ENCODE assay signal across 8 mouse cellular contexts in genomic region chr5:43235186-43235785, GRCm38 (mm10). TPM values are rescaled to one million over a fixed set of nuclear protein-coding genes. Genes with fewer than 3 reads are reported as not detected.
A peak's percentile ranks its signal among the peaks of the same experiment; 100 is the strongest.
DNase-seq lines count a peak whose midpoint lies in the region; ATAC-seq and TF ChIP-seq lines count a peak whose summit lies in the region.

No protein-coding gene starts in this region.

- H3K27ac ChIP-seq in CH12.LX (ENCODE audit: insufficient read depth, low read depth) = no peak overlapping the region
- peak overlapping the region; percentile 98 for H3K27ac ChIP-seq in heart, adult 2 months
- H3K27ac ChIP-seq in kidney, embryonic 14.5 days (ENCODE audit: low read depth, low read length) = no peak overlapping the region
- H3K27ac ChIP-seq in liver, embryonic 14.5 days = no peak overlapping the region

- peaks cover 0 to 12% of the 10 kb centered on the region in 2 experiments; a peak in 2 of 4 replicates for H3K4me1 ChIP-seq in CH12.LX (ENCODE audit: control insufficient read depth in 1 of 2, insufficient read depth in 2 of 2)
- peaks cover 1% of the 10 kb centered on the region for H3K4me1 ChIP-seq in heart, adult 2 months (ENCODE audit: control insufficient read depth, insufficient read depth, low read length)
- H3K4me1 ChIP-seq in kidney, embryonic 14.5 days (ENCODE audit: control insufficient read depth, insufficient read depth, low read length) = no peaks in the 10 kb centered on the region
- peaks cover 0 to 4% of the 10 kb centered on the region in 2 experiments; a peak in 1 of 4 replicates for H3K4me1 ChIP-seq in liver, embryonic 14.5 days (replicated peaks; ENCODE audit: control insufficient read depth in 2 of 2, insufficient read depth in 2 of 2, low read length in 1 of 2)

- peaks cover 4% of the 10 kb centered on the region for H3K27me3 ChIP-seq in CH12.LX (replicated peaks)
- H3K27me3 ChIP-seq in heart, adult 2 months (ENCODE audit: control insufficient read depth, insufficient read depth, low read length) = no peaks in the 10 kb centered on the region
- peaks cover 17% of the 10 kb centered on the region for H3K27me3 ChIP-seq in kidney, embryonic 14.5 days (ENCODE audit: control insufficient read depth, insufficient read depth, low read length)
- H3K27me3 ChIP-seq in liver, embryonic 14.5 days (ENCODE audit: control insufficient read depth, insufficient read depth, low read length) = peaks cover 38% of the 10 kb centered on the region
- H3K27me3 ChIP-seq in myocyte (ENCODE audit: control insufficient read depth, insufficient read depth, insufficient read length) = no peaks in the 10 kb centered on the region

- no peak for TF ChIP-seq CTCF in CH12.LX (conservative IDR thresholded peaks at IDR 0.05 in 1 of 2, IDR thresholded peaks at IDR 0.05 in 1 of 2; ENCODE audit: low read depth in 2 of 2, low read length in 2 of 2)
- TF ChIP-seq CTCF in heart, adult 2 months (IDR thresholded peaks at IDR 0.05) = no peak
- TF ChIP-seq CTCF in liver, embryonic 14.5 days (IDR thresholded peaks at IDR 0.05; ENCODE audit: low read depth) = no peak

- TF ChIP-seq EP300 in CH12.LX (IDR thresholded peaks at IDR 0.05; ENCODE audit: low read length) = no peak
- no peak for TF ChIP-seq EP300 in heart, adult 2 months (IDR thresholded peaks at IDR 0.05; ENCODE audit: insufficient read depth, low read depth, low read length)
- TF ChIP-seq EP300 in liver, embryonic 14.5 days (IDR thresholded peaks at IDR 0.05; ENCODE audit: low read depth) = no peak

- no peak for TF ChIP-seq RAD21 in CH12.LX (IDR thresholded peaks at IDR 0.05; ENCODE audit: low read depth, low read length)

- dilution Hi-C loops in CH12.LX (cut with MboI; ENCODE audit: extremely low pct_ligation_motif_present, extremely low pct_unique_long_range_greater_than_20kb, low sequenced_read_pairs) = no loop called here

- no peak for TF ChIP-seq POLR2A in CH12.LX (IDR thresholded peaks at IDR 0.05; ENCODE audit: low read depth, low read length)
- TF ChIP-seq POLR2A in heart, adult 2 months (IDR thresholded peaks at IDR 0.05; ENCODE audit: insufficient read depth, low read depth, low read length) = no peak
- TF ChIP-seq POLR2A in myocyte (IDR thresholded peaks at IDR 0.05; ENCODE audit: insufficient read length, low read depth) = no peak

- H3K4me2 ChIP-seq in CH12.LX (ENCODE audit: insufficient read depth, low read depth, poor library complexity, severe bottlenecking) = peak overlapping the region; percentile 65
- H3K4me2 ChIP-seq in kidney, embryonic 14.5 days (replicated peaks; ENCODE audit: low read depth, low read length) = peak overlapping the region; percentile 99
- peak overlapping the region; percentile 83 for H3K4me2 ChIP-seq in liver, embryonic 14.5 days (ENCODE audit: low read depth)
- peak overlapping the region; percentile 66 for H3K4me2 ChIP-seq in myocyte (ENCODE audit: low read depth)

- WGBS in heart, adult 2 months = 1% methylated on average over 27 of the region's 27 CpGs
- WGBS in kidney, embryonic 14.5 days = 2% methylated on average over 24 of the region's 27 CpGs
- 2% methylated on average over 27 of the region's 27 CpGs for WGBS in liver, embryonic 14.5 days (ENCODE audit: insufficient replicate concordance)

- peak overlapping the region; percentile 84 for H3K9ac ChIP-seq in CH12.LX (ENCODE audit: insufficient read depth, low read depth)
- peak overlapping the region; percentile 100 for H3K9ac ChIP-seq in heart, adult 2 months (ENCODE audit: low read depth, low read length)
- H3K9ac ChIP-seq in kidney, embryonic 14.5 days (ENCODE audit: low read depth, low read length) = peak overlapping the region; percentile 80
- peak overlapping the region; percentile 69 for H3K9ac ChIP-seq in liver, embryonic 14.5 days (replicated peaks)

- peak overlapping the region; percentile 98 for H3ac ChIP-seq in myocyte (ENCODE audit: control insufficient read depth, insufficient read length)

- in situ Hi-C loops in CH12.LX (cut with MboI; ENCODE audit: low pct_ligation_motif_present, low pct_unique_long_range_greater_than_20kb, low sequenced_read_pairs) = loop anchor here (25.0 kb wide), 1 partner anchor 127 kb away; no protein-coding TSS in a partner anchor

- H3K9me3 ChIP-seq in CH12.LX (replicated peaks; ENCODE audit: low read length) = no peaks in the 10 kb centered on the region
- no peaks in the 10 kb centered on the region for H3K9me3 ChIP-seq in kidney, embryonic 14.5 days (ENCODE audit: control insufficient read depth, low read length)
- H3K9me3 ChIP-seq in liver, embryonic 14.5 days (ENCODE audit: control insufficient read depth, low read length) = no peaks in the 10 kb centered on the region

- peaks cover 0 to 4% of the 10 kb centered on the region in 2 experiments for H3K36me3 ChIP-seq in CH12.LX (replicated peaks in 1 of 2; ENCODE audit: control insufficient read depth in 1 of 2, insufficient read depth in 1 of 2, low read length in 1 of 2)
- H3K36me3 ChIP-seq in heart, adult 2 months (ENCODE audit: control insufficient read depth, insufficient read depth, low read length) = peaks cover 12% of the 10 kb centered on the region
- H3K36me3 ChIP-seq in kidney, embryonic 14.5 days (ENCODE audit: control insufficient read depth, insufficient read depth, low read length) = no peaks in the 10 kb centered on the region
- no peaks in the 10 kb centered on the region for H3K36me3 ChIP-seq in liver, embryonic 14.5 days (replicated peaks; ENCODE audit: control insufficient read depth, insufficient read depth, low read depth)
- no peaks in the 10 kb centered on the region for H3K36me3 ChIP-seq in myocyte (ENCODE audit: control insufficient read depth, insufficient read depth)

- peak; percentile 68 for DNase-seq in 3134 (ENCODE audit: extremely low read depth, insufficient read length, low spot score)
- DNase-seq in CH12.LX (ENCODE audit: extremely low read depth) = peak; percentile 28
- DNase-seq in cerebellum, adult 9-11 months = peak; percentile 71
- peak; percentile 62 to 72 for DNase-seq in heart, adult 2 months
- DNase-seq in liver, embryonic 14.5 days (ENCODE audit: low read depth in 3 of 3, low spot score in 3 of 3) = no peak
- no peak for DNase-seq in ovary, adult 18-20 months (ENCODE audit: low spot score)

- intact Hi-C loops in heart, adult 2 months (cut with DNase I) = loop anchor here (10.0 kb wide), 6 partner anchors 140 to 820 kb away; partner anchors contain the start of gene Cc2d2a

- peak overlapping the region; percentile 68 to 93 (median 80) for H3K4me3 ChIP-seq in CH12.LX (replicated peaks in 1 of 3; ENCODE audit: low read depth in 2 of 3, low read length in 2 of 3, poor library complexity in 1 of 3)
- H3K4me3 ChIP-seq in heart, adult 2 months = peak overlapping the region; percentile 87
- H3K4me3 ChIP-seq in kidney, embryonic 14.5 days (ENCODE audit: low read length) = peak overlapping the region; percentile 78
- H3K4me3 ChIP-seq in liver, embryonic 14.5 days (ENCODE audit: insufficient read depth in 1 of 2, low read depth in 2 of 2, low read length in 2 of 2) = peak overlapping the region; percentile 58 to 76
- H3K4me3 ChIP-seq in myocyte = peak overlapping the region; percentile 43

- no peak for ATAC-seq in kidney, embryonic 14.5 days (ENCODE audit: low FRiP score, low TSS enrichment)
- no peak for ATAC-seq in liver, embryonic 14.5 days (ENCODE audit: insufficient read depth)

- H3K79me2 ChIP-seq in CH12.LX (replicated peaks; ENCODE audit: control insufficient read depth, extremely low read depth, insufficient read depth, poor library complexity, severe bottlenecking) (no peaks in the 10 kb centered on the region), myocyte (ENCODE audit: control insufficient read depth, insufficient read depth) (peaks cover 20% of the 10 kb centered on the region)
- H3K79me2 ChIP-seq in heart, adult 2 months (replicated peaks; ENCODE audit: control insufficient read depth, insufficient read depth, low read length) = no peaks in the 10 kb centered on the region; the same call in 1 of the 2 replicates

TF ChIP-seq in CH12.LX, 34 proteins besides CTCF, POLR2A, EP300 and RAD21:
- TF ChIP-seq PAX5 (IDR thresholded peaks at IDR 0.05; ENCODE audit: low read length) (no peak), KAT2A (IDR thresholded peaks at IDR 0.05; ENCODE audit: insufficient replicate concordance, low read length) (no peak), UBTF (IDR thresholded peaks at IDR 0.05; ENCODE audit: low read depth, low read length) (peak; percentile 81), TBP (conservative IDR thresholded peaks at IDR 0.05; ENCODE audit: low read depth, low read length) (peak; percentile 55; the same call in 1 of the 2 replicates), SIN3A (IDR thresholded peaks at IDR 0.05; ENCODE audit: low read length) (peak; percentile 10; the same call in 1 of the 2 replicates)

TF ChIP-seq in myocyte, 11 proteins besides CTCF, POLR2A, EP300 and RAD21:
- TF ChIP-seq CEBPB (IDR thresholded peaks at IDR 0.05; ENCODE audit: insufficient read depth, poor library complexity, severe bottlenecking) (no peak), TCF3 (IDR thresholded peaks at IDR 0.05; ENCODE audit: insufficient read length, low read depth) (no peak), POLR2AphosphoS2 (IDR thresholded peaks at IDR 0.05; ENCODE audit: insufficient read length, low read depth) (no peak), E2F4 (IDR thresholded peaks at IDR 0.05; ENCODE audit: insufficient read depth) (no peak), MAX (IDR thresholded peaks at IDR 0.05; ENCODE audit: low read depth) (no peak), TCF12 (IDR thresholded peaks at IDR 0.05; ENCODE audit: insufficient read depth, poor library complexity, severe bottlenecking) (no peak), SRF (IDR thresholded peaks at IDR 0.05; ENCODE audit: control insufficient read depth, insufficient read length, low read depth) (no peak), MYOG (IDR thresholded peaks at IDR 0.05; ENCODE audit: control insufficient read depth in 1 of 3, insufficient read depth in 1 of 3, insufficient read length in 2 of 3, low read depth in 2 of 3) (no peak)

RNA-seq across cellular contexts. Expression of gene Cpeb2, which starts 2.3 kb away (rescaled TPM):
- total RNA-seq in CH12.LX (2012; rRNA removed) = 0.25 and 0.46 TPM in 2 replicates
- 0.52 and 0.65 TPM in 2 replicates for total RNA-seq in CH12.LX (2014; rRNA removed)
- polyA plus RNA-seq in CH12.LX (2012; ENCODE audit: insufficient read length, low read depth) = 0.87 and 1.0 TPM in 2 replicates
- total RNA-seq in heart, adult 2 months (2021) = 10 to 100 TPM; 18.8 to 28.2 TPM
- 6.5 and 12.2 TPM in 2 replicates for polyA plus RNA-seq in heart, adult 2 months (2012; rRNA removed)
- polyA plus RNA-seq in kidney, embryonic 14.5 days (2014; fragmentation: Nextera tagmentation; extraction: Ambion mirVana) = 0.60 and 1.1 TPM in 2 replicates
- polyA plus RNA-seq in liver, embryonic 14.5 days (2012; rRNA removed) = 0.97 and 1.1 TPM in 2 replicates
- 0.82 and 0.86 TPM in 2 replicates for polyA plus RNA-seq in liver, embryonic 14.5 days (2014; fragmentation: Nextera tagmentation; extraction: Ambion mirVana)
- polyA plus RNA-seq in myocyte (2012; fragmentation: generic; extraction: Trizol) = 3.4 TPM

Comparison
In these comparisons a context has a peak if more than half of its experiments do, and no peak if none do; other contexts are left out.
1. DNase-seq: peak in 3134 (single experiment), CH12.LX (single experiment), cerebellum, adult 9-11 months (single experiment) and heart, adult 2 months (2 of 2); none in liver, embryonic 14.5 days (0 of 3) and ovary, adult 18-20 months (single experiment).
2. Peak in every context shown above with its lines, with median percentiles within 50 percentile points of each other: H3K4me2 ChIP-seq, H3K4me3 ChIP-seq and H3K9ac ChIP-seq.